Mouse (Mus musculus) left cerebral cortex, adult 9 months (tissue): Measurements from ENCODE around the gene Fan1.

ENCODE experiments used
- DNase-seq, 2 experiments: peaks; one replicate each; pipeline ENCODE4 v3.0.0; 2022; ENCODE audit warnings: low spot score in 2 of 2

Fan1 gene

DNA sequence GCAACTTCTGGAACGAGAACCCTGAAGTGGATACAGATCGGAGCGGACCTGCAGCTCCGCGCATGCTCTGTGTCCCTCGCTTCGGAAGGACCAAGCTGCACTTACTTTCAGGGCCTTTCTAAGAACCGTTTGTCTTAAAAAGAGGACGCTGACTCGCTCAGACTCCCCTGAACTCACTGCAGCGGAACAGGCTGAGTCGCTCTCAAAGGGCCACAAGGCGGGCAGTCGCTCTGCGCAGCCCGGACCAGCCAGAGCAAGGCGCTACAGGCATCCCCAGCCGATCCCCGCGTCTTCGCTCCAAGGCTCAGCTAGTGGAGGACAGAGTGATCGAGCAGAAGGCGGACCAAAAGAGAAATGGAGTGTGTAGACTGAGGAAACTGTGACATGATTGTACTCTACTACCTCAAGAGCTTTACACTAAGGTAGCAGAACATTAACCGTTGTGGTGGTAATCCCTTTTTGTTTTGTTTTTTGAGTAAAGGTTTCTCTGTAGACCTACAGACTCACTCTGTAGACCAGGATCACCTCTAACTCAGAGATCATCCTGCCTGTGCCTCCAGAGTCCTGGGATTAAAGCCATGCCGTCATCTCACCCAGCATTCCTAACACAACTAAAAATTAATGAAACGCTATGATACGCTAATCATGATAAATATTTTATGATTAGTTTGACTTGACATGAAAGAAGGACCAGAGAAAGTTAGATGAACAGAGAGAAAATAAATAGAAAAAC is at the start of gene Fan1:
Gene Fan1, minus strand, starts transcription at position 266 of the 733 bp plus-strand sequence.
- peak; percentile 66 to 90 for DNase-seq

GRCm38 (mm10) chr7:64403989-64404388 is 30.1 kb upstream of the Fan1 start:
- DNase-seq = no peak

DNA sequence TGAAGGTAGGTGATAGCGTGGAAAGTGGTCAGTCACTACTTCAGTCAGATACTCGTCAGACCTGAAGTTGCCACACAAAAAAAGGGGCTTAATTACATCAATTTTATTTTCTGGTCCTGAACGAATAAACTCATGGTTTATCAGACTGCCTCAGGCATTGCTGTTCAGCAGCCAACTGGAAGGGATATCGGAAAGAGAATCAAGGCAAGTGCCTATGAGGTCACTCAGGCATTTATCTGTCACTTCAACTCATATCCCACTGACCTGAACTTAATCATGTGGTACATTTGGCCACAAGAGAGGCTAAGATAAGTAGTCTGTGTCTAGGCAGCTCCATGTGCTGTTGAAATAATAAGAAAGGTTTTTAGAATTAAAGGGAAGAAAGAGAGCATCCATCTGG is 28.6 kb upstream of the Fan1 start:
- no peak for DNase-seq

- no peak for DNase-seq
Measured at GRCm38 (mm10) chr7:64400725-64401124, 26.8 kb upstream of the Fan1 start.

DNA sequence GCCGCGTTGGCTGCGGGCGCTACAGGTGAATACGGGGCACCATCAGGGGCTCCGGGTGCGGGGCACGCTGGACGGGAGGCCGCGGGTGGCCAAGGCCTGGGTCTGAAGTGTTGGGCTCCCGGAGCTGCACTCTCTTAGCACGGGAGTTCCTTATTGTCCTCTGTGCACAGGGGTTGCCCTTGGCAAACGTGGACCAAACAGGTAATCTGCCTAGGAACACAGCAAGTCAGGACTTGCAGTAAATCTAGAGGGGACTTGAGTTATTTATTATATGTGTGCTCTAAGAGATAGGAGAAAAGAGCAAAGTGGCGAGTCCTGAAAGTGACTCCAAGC is 18.9 kb upstream of the Fan1 start:
- no peak for DNase-seq

- DNase-seq = peak; percentile 84 to 94
Measured at GRCm38 (mm10) chr7:64392122-64392818, 18.4 kb upstream of the Fan1 start, which contains the start of the genes Mphosph10 and Mcee. Gene Mphosph10 (minus strand): TSS chr7:64392268. Gene Mcee (plus strand): TSS chr7:64392607.

DNA sequence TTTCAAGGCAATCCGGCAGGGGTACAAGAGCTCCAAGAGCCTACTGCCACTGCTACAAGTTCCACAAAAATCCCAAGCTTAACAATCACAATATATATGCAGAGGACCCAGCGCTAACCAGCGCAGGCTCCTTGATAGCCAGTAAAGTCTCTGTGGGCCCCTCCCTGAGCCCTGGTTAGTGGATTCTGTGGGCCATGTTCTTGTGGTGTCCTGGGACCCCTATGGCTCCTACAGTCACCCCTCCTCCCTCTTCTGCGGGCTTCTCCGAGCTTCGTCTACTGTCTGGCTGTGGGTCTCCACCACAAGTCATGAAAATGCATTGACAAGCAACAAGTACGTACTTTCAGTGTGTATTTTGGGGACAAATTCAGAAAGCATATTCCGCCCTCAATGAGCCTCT is 17.6 kb upstream of the Fan1 start:
- no peak for DNase-seq

DNA sequence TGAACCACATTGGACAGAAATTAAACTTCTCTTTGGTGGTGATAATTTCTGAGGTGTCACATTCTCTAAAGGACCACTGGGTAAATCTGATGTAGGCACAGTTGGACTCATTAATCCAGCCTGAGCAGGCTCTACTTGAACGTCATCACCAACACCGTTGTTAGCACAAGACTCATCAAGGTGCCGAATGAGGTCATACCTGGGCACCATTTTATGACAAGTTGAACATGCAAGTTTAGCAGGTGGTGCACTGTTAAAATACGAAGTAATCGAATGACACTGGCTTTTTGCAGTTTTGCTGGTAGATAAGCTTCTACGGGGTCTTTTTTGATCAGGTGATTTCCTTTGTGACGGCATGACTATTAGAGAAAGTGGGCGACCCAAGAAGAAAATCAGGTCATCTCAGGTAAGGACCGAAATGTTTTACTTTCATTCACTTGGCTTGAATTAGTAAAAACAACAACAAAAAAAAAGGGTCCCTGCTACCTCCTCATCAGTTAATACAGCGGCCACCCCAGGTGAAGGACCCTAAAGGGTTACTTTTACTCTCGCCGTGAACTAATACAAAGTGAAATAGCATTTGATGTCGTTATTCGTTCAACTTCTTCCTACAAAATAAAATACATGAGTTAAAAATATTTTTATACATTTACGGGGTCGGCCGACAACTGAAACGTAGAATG is 607 bp downstream of the Fan1 start:
- no peak for DNase-seq

DNA sequence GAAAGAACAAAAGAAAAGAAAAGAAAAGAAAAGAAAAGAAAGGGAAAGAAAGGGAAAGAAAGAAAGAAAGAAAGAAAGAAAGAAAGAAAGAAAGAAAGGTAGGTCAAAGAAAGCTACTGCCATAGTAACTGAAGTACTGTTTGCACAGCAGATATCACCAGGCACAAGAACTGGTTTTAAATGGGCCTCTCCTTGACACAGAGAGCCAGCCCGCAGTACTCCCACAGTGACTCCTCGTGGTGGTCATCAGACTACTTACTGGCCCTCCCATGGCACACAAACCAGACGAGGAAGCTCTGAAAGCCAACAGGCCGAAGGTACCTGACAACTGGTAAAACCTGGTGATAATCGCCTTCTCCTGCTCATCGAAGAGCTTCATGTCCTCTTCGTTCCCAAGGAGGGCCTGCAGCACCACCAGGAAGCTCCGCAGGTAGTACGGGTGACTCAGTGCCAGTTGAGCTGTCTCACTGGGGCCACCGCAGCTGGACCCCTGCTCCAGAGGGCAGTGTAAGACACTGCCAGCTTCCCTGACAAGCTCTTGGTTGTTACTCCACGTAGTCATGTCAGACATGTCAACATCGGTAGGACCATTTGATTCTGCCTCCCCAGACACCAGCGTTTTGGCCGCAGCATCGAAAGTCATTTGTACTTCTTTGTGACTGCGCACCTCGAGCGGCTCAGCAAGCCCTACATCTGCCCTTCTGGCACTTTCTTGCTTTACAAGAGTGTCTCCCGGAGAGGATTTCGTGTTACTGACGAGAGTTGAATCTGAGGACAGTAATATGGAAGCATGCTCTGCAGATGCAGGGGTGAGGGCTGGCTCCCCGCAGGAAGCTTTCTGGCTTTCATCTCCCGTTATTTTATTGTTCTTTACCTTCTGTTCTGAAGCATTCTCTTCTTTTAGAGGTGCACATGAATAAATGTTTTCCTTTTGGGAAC is 1.7 kb downstream of the Fan1 start:
- no peak for DNase-seq

GRCm38 (mm10) chr7:64369841-64370240 is 4.1 kb downstream of the Fan1 start:
- DNase-seq = no peak

DNA sequence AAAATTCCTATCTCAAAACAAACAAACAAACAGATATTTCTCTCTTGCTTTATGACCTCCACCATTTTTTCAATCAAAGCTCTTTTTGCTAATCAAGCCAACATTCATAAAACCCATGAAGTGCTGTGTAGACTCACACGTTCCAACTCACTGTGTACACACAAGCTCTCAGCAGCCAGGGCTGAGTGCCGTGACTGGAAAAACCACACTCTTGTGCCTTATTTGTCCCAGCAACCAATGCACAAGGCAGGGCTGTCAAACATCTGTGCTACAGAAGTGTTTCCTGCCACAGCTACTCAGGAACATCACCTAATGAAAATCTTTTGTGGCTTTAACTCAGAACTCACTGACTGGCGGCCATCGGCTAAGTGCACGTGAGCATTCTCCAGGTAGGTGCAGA is 8.0 kb downstream of the Fan1 start:
- no peak for DNase-seq

DNA sequence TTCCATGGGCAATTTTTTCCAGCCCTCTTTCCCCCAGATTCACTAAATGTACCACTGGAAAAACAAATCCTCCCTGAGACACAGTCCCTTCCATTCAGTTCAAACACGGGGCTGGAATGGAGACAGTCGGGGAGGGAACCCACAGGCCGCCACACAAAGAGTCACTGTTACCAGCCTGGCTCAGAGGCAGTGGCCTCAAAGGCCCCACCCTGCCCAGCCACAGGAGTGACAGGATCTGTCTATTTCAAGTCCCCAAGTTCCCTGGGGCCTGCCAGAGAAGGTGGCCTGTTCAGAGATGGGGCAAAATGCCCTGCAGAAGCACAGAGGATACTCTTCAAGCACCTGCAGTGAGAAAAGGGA is 13.3 kb downstream of the Fan1 start:
- DNase-seq = peak in 1 of 2 experiments; percentile 65

GRCm38 (mm10) chr7:64359943-64360585 is 13.8 kb downstream of the Fan1 start:
- no peak for DNase-seq

DNA sequence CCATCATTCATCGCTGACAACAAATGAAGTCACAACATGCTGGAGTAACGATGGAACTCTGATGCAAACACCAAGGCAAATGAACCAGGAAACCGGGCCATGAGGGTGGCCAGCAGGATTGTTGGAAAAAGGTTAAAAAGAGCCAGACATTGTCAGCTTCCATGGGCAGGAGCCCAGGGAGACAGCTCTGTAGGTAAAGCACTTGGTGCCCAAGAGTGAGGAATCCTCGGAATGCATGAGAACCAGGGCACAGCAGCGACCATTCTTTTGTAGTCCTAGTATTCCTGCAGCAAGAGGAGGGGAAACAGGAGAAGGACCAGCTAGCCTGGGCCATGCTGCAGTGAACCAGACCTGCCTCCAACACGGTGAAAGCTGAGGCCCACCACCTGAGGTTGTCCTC is 15.2 kb downstream of the Fan1 start:
- DNase-seq = no peak

GRCm38 (mm10) chr7:64357405-64357804 is 16.5 kb downstream of the Fan1 start:
- DNase-seq = peak in 1 of 2 experiments; percentile 73

DNA sequence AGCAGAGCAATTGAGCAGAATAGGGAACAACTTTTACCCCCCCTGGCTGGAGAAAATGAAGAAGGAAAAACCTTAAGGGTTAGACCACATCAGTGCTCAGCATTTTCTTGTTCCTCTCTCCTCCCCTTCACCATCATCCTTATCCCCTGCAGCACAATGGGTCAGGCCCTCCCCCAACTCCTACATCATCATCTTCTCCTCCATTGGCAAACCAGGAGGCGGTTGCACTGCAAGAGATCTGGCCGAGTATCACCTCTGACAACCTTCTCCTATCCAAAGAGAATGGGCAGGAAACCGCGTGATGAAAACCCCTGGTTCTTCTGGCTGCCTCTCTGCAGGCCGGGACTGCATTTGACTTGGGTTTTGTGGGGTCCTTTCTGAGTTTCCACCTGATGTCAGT is 17.2 kb downstream of the Fan1 start:
- no peak for DNase-seq

GRCm38 (mm10) chr7:64354206-64354605 is 19.7 kb downstream of the Fan1 start:
- DNase-seq = no peak

- peak; percentile 53 to 81 for DNase-seq
Measured at GRCm38 (mm10) chr7:64351087-64351486, 22.8 kb downstream of the Fan1 start.

DNA sequence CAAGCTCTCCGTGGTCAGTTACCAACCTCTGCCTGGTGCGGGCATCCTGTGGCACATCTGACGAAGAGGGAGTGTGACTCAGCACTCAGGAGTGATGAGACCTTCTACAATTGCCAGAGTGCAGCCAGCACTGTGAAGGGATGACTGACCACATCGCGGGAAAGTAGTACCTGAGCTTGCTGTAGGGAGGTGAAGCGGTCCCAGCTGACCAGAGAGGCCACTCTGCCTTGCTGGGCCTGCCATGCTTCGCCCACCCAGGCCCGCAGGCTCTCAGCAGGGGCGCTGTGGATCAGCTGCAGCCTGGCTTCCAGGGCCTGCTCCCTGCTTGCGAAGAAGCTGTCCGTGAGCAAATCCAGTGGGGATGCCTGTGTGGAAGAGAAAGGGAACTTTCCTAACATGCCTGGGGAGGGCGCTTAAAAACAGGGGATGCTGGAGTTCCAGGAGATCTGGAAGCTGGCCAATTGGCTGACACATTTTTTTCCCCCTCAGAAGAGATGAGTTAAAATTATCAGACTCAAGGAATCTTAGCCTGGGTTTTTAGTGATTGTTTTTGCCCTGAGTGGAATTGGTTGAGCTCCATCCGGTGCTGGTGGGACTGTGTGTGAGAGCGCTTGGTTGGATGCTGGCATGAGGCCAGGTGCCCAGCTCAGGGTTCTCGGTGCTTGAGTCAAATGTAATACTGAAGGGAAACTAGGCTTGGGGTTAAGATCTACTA is 24.6 kb downstream of the Fan1 start:
- peak; percentile 32 to 71 for DNase-seq

DNA sequence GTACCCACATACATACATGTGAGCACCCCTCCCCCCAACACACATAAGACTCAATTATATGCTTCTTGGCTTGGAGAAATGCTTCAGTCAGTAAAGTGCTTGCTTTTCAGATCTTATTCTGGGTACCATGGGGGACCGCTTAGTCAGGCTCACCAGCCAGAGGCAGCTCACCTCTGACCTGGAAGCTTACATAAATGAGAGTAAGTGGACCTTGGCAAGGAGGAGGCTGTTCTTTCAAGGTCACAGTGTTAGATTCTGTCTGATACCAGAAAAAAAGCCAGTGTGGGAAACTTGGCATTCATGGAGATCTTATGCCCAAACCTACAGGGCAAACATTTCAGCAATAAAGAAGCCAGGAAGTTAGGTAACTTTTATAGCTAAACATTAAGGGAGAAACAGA is 26.1 kb downstream of the Fan1 start:
- no peak for DNase-seq

DNA sequence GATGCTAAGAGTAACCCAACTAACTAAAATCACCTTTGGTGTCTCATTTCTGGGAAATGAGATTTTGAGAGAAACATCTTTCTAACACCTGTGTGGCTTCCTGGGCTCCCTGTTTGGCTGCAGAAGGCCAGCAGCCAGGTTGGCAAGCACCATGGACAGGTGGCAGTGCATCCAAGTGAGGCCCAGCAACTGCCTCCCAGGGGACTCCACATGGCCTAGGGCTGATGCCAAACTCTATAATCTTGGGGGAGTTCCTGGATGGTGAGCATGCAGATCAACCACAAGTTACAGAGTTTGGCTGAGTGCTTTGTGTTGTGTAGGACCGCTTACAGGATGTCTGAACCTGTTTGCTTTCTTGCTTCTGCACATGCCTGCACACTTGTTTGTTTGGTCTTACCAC is 41.2 kb downstream of the Fan1 start:
- DNase-seq = no peak
